Mouse (Mus musculus) bone marrow, adult 2 months (tissue): Measurements from ENCODE around the gene Speer4c.
"Not testable (repeated sequence)": the region's sequence is repeated elsewhere in the genome, so short reads cannot be mapped to it uniquely, and the experiment has no call there.

ENCODE experiments used
- CTCF ChIP-seq: fragments of 200-500 bp; IDR thresholded peaks from 2 replicates; pipeline ENCODE4 v1.5.1; 2011; ENCODE audit warnings: low read length, control low read depth; ENCODE audit not compliant: control insufficient read depth, insufficient read depth
- POLR2A ChIP-seq: fragments of 200-500 bp; IDR thresholded peaks from 2 replicates; pipeline ENCODE4 v1.6.1; 2011; ENCODE audit warnings: low read depth, mild to moderate bottlenecking, control low read depth, low read length, borderline replicate concordance; ENCODE audit not compliant: control insufficient read depth

DNA sequence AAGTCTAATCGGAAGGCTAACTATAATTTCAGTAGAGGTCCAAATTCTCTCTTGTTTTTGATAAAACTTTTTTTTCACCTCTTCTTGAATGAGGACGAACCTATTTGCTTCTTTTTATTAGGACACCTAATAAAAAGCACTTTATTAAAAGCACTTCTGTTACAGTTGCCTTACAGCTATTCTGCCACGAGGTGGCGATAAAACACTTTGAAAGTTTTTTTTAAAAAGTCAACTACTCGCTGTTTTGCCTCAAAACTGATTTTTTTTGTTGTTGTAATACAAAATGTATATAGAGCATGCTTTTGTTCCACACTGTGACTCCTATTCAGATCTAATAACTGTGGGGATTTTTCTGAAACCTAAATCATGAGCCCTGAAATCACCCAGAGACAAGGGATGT, 11.2 kb downstream of the Speer4c start:
- not testable (repeated sequence) for TF ChIP-seq POLR2A, CTCF
